Mouse (Mus musculus) kidney, postnatal 14 days (tissue): ENCODE results near the gene Gm12800.
A peak's percentile ranks its signal among the peaks of the same experiment; 100 is the strongest.
"Not testable (repeated sequence)": the region's sequence is repeated elsewhere in the genome, so short reads cannot be mapped to it uniquely, and the experiment has no call there.

Experiments used
- DNase-seq: peaks from one replicate; pipeline ENCODE4 v3.0.0; 2022; ENCODE audit warnings: mixed read lengths

Gene Gm12800

DNA sequence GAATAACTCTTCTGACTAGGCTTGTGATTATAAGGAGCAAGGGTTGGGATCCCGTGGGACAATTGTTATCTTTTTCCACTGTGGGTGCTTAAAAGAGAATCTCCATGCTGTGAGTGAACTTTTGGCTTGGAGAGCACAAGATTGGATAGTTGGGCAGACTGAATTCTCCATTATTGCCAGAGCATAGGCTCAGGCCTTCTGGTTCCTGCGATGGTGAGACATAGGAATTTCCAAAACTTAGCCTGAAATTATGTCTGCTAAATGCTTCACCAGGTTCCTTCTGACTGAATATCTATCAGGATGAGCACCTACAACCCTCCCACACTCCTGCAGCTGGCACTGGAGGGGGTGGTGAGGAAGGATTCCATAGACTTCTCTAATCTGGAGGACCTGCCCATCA lies at the start of gene Gm12800:
Gene Gm12800, plus strand, starts transcription at position 301 of the 400 bp plus-strand sequence.
- not testable (repeated sequence) for DNase-seq

DNA sequence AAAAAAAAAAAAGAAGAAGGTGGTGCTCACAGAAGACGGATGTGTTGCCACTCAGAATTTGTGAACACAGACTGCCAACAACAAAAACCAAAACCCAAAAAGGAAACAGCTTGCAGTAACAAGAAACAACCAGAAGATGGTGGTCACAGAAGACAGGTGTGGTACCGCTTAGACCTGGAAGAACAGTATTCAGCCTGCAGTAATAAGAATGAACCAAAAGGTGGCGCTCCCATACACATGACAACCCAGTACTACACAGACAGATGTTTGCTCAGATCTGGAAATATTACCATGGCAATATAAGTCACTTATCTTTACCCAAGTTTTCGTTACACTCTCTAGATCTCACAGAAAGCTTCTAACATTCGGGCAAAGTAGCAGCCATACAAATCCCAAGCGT lies 48.0 kb upstream of the Gm12800 start:
- DNase-seq = peak; percentile 32

DNA sequence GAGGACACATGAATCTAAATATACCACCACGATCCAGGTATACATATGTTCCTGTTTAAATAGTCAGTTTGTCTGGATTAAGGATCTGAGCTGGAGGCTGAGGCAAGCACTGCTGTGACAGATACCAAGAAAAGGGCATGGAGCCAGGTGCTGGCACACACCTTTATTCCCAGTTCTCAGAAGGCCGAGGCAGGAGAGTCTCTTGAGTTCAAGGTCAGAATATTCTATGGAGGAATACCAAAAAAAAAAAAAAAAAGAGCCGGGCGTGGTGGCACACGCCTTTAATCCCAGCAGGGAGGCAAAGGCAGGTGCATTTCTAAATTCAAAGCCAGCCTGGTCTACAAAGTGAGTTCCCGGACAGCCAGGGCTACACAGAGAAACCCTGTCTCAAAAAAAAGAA lies 46.6 kb upstream of the Gm12800 start:
- no peak for DNase-seq

DNA sequence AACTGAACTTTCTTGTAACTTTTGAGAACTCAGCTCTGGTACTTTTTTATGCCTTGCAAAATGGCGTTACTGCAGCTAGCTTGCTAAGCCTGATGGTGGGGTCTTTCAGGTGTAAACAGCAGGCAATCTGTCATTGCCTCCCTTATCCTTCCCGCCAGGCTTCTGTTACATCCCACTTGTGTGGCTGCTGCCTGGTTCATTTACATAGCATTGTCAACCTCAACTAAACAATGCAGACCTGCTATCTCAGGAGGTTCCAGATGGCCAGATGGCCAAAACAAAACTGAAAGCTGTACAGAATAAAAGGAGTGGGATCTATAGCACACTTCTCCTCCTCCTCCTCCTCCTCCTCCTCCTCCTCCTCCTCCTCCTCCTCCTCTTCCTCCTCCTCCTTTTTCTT lies 36.9 kb upstream of the Gm12800 start:
- DNase-seq = not testable (repeated sequence)

DNA sequence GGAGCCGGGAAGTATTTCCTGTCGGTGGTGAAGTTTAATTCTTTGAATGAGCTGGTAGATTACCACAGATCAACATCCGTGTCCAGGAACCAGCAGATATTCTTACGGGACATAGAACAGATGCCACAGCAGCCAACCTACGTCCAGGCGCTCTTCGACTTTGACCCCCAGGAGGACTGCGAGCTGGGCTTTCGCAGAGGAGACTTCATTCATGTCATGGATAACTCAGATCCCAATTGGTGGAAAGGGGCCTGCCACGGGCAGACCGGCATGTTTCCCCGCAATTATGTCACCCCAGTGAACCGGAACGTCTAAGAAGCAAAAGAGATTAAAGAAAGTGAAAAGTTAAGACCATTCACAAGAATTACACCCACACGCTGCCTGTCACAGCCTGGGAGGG lies 33.2 kb upstream of the Gm12800 start:
- not testable (repeated sequence) for DNase-seq

DNA sequence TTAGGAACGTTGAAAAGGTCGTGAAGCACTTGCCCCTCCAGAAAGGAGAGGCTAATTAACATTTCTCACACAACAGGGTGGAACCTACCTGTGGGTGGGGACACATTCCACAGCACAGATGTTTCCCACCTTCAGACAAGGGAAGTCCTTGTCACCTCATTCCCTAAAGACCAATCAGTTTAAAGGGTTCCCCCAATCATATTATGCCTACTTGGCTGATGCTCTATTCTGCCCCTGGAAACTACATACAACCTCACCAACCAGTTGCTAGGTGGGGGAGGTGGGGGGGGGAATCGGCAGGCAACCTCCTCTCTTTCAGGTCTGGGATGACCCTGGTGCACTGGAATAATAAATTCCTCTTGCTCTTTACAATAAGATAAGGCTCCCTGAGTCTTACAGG lies 25.3 kb upstream of the Gm12800 start:
- DNase-seq = no peak

DNA sequence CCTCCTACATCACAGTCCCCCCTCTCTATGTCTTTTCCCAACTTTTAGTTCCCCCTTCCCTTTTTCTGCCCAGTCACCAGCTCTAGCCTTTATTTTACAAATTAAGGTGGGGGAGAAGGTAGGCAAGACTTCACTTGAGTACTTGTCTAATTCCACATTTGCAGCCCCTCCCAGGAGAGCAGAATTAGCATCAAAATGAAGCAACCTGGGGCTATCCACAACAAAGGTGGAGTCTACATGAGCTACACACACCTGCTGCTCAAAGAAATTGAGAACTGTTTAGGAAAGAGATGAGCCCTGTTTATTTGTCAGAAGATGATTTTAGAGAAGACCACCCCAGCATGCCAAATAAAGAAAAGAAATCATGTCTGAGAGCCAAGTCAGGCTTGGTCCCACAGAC lies 19.5 kb upstream of the Gm12800 start:
- DNase-seq = no peak

DNA sequence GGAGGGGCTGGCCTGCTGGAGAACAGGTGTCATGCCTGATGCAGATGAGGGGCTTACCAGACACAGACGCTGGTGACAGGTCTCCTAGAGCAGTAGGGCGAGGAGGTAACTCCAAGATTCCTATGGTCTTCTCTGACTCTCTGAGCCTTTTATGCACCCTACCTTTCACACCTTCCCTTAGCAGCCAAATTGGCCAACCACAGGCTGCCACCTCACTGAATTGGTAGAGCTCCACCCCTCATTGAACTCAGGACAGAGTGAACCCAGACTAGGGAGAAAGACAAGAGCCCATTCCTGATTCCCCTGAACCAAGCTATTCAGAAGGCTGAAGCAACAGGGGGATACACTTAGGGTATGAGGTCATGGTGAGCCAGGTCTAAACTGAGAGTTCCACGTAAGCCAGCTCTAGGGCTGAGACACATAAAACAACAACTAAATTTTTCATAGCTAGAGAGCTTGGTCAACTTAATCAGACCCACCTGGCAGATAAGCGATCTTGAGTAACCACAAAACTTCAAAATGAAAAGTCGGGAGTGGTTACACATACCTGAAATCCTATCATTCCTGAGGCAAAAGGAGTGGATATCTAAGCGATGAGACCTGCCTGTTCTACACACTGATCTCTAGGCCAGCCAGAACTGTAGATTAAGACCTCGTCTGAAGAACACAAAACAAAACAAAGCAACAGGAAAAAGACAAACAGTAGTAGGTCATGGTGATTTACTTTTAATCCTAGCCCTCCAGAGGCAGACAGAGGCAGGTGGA lies 15.1 kb upstream of the Gm12800 start, which contains the start of gene C130073F10Rik:
Gene C130073F10Rik, minus strand, starts transcription at position 134 of the 765 bp plus-strand sequence.
- DNase-seq = no peak

DNA sequence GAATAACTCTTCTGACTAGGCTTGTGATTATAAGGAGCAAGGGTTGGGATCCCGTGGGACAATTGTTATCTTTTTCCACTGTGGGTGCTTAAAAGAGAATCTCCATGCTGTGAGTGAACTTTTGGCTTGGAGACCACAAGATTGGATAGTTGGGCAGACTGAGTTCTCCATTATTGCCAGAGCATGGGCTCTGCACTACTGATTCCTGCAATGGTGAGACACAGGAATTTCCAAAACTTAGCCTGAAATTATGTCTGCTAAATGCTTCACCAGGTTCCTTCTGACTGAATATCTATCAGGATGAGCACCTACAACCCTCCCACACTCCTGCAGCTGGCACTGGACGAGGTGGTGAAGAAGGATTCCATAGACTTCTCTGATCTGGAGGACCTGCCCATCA lies 31.2 kb downstream of the Gm12800 start, which contains the start of gene Gm12794:
Gene Gm12794, plus strand, starts transcription at position 301 of the 400 bp plus-strand sequence.
- DNase-seq = not testable (repeated sequence)
